Mouse (Mus musculus): ENCODE results near the gene Slc27a5.

The Slc27a5 gene

DNA sequence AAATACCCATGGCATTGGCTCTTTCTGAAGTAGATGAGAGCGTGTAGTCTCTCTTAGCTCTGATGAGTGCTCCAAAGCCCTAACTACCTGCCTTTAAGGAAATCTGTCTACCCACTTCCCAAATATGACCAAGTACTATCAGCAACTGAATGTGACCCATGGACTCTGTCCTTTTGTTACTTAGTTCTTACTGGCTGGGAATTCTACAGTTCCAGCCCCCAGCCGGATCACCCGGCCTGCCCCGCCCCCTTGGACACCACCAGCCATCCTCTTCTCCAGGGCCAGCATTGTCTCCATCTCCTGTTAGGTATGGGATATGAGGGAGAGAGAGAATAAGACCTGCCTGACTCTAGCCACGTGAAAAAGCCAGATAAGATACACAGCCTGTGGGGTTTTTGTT is at the start of gene Slc27a5:
TSS of gene Slc27a5 (minus strand) at position 140 of the 400 bp plus-strand sequence.
- DNase-seq (ENCODE audit: low read depth, low spot score), result no peak

DNA sequence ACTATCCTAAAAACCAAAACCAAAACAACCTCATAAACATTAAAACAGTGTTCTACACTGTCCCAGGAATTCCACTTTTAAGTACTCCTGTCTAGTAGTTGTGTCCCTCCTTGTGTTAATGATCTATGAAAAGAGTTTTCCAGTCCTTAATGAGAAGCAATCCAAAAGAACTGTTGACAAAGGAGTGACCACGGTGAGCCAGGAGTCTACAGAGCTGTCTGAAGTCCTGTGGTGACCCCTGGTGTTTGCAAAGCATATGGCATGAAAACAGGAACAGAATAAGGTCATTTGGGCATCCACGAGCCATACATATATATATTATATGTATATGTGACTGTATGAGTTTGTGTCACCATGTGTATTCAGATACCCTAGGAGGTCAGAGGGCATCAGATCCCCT is 48.1 kb upstream of the Slc27a5 start:
- no peak for DNase-seq (ENCODE audit: low read depth, low spot score)

DNA sequence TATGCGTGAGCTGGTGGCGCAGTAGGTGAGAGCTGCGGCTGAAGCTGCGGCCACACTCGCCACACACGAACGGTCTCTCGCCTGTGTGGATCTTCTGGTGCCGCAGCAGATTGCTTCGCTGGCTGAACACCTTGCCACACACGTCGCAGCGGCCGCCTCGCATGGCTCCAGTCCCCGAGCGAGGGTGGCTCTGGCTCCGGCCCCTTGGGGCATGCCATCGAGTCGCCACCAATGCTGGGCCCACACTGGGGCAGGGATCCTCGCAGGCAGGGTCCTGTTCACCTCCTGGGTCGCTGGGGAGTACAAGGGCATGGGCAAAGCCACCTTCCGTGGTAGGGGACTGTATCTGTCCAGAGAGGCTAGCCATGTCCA is 46.2 kb upstream of the Slc27a5 start:
- DNase-seq (ENCODE audit: low read depth, low spot score), result no peak

DNA sequence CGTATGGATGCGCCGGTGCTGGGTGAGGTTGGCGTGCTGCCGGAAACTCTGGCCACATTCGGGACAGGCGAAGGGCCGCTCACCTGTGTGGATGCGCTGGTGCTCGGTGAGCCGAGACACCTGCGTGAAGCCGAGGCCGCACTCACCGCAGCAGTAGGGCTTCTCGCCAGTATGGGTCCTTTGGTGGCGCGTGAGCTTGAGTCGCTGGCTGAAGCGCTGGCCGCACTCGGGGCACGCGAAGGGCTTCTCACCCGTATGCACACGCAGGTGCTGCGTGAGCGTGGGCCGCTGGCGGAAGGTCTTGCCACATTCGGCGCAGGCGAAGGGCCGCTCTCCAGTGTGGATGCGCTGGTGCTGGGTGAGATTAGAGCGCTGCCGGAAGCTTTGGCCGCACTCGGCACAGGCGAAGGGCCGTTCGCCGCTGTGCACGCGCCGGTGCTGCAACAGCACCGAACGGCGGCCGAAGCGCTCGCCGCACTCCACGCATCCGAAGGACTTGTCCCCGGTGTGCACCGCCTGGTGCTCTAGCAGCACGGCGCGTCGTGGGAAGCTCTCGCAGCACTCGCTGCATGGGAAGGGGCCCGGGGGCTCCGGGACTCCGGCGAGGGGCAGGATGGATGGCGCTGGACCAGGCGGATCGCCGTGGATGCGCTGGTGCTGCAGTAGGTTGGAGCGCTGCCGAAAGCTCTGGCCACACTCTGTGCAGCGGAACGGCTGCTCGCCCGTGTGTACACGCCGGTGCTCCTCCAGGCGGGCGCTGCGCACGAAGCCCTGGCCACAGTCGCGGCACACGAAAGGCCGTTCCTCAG is 45.7 kb upstream of the Slc27a5 start:
- no peak for DNase-seq (ENCODE audit: low read depth, low spot score)

DNA sequence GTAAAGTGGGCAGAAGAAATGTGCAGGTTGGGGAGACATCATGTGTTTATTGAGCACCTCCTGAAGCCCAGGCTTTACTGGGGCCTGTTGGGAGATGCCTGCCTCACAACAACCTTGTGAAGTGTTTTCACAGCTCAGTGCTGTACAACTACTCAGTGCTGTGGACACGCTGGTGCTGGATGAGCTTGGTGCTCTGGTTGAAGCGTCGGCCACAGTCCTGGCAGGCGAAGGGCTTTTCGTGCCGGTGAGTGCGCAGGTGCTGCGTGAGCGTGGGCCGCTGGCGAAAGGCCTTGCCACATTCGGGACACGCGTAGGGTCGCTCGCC is 45.1 kb upstream of the Slc27a5 start:
- DNase-seq (ENCODE audit: low read depth, low spot score), result no peak

DNA sequence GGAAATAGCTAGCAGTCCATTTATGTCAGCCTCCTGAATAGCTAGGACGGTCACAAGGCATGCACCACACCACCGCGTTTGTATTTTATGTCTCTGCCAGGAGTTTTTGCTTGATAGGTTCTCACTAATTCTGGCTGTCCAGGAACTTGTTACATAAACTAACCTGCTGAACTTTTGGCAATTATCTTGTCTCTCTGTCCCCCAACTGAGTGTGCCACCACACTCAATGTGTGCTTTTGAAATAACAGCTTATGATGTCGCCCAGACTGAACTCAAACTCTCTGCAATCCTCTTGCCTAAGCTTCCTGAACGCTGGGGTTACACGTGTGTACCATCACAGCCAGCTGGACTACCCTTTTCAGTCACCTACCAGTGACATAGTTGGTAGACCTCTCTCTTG is 44.5 kb upstream of the Slc27a5 start:
- DNase-seq (ENCODE audit: low read depth, low spot score), result no peak

DNA sequence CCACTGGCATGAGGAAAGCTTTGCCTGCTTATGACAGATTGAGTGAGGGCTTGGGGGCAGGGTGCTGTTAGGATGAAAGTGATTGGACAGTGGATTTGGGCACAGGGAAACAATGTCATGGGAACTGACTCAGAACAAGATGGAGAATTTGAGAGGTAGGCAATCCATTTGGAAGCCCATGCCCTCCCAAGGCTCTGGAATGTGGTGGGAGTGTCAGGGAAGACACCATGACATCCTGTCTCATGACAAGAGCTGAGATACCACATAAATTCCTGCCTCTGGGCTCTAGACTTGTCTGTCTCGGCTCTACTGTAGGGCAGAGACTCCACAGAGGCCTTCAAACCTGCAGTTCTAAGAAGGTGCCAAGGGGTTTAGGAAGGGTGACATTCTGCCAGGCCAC is 43.3 kb upstream of the Slc27a5 start:
- DNase-seq (ENCODE audit: low read depth, low spot score), result no peak

DNA sequence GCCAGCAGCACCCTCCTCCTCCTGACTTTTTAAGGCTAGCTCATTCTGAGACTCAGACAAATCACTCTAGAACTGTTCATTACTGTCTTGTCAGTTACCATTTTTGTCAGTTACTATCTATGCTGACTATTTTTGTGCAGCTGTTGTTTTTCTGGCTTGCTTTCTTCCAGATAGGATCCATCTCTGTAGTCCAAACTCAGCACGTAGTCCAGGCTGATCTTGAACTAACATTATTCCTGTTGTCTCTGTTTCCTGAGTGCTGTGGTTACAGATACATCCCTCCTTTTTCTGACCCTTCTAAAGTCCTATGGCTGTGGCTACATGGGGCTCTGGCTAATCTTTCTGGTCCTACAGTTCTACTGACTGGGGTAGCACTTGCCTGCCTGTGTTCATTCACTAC is 41.2 kb upstream of the Slc27a5 start:
- no peak for DNase-seq (ENCODE audit: low read depth, low spot score)

DNA sequence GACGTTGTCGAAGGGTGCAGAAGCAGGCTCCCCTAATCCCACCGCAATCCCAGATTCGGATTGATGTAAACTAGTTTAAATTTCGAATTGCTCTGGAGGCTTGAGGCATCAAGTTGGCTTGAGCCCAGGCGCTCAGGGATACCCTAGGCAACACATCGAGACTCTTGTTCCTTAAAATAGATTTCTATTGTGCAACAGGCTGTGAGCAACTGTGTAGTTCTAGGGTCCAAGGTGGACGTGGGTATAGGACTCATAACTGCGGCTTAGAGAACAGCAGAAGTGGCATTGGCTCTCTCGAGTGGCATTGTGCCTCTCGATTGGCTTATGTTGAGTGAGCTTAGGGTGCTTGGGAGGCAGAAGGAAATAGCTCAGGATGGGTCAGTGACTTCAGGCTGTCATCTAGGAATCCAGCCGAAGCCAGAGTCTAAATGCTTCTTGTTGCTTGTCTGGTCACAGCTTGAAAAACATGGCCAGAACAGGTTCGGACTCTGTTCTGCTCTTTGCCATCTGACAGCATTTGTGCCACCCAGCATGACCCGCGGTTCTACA is 40.7 kb upstream of the Slc27a5 start:
- DNase-seq (ENCODE audit: low read depth, low spot score), result no peak

DNA sequence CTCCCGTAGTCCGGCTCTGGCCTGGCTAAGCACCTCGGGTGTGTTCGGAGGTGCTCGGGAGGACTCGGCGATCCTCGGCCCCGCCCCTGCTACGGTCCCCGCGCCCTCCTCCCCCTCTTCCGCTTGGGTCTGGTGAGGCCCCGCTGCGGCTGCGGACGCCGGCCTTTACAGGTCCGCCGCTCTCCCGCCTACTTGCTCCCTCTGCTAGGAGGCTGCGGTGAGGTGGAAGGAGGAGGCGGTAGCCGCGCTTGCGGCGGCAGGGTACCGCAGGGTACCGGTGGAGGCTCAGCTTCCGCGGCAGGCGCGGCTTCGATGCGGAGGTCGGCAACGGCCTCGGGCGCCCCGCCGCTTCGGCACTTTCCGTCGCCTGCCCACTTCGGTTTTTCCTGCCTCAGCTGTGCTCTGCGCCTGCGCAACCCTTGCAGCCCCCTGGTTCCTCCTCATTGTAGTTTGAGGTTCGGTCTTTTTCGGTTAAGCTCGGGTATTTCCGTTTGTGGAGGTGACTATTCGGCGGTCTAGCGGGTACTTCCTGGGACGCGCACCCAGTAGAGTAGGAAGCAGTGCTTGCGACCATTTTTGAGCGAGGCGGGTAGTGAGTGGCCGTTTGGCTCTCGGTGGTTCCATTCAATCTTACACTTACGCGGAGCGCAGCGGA is 40.0 kb upstream of the Slc27a5 start, which contains the start of gene Ube2m:
TSS of gene Ube2m (minus strand) at position 375 of the 655 bp plus-strand sequence.
- peak; percentile 95 for DNase-seq (ENCODE audit: low read depth, low spot score)

DNA sequence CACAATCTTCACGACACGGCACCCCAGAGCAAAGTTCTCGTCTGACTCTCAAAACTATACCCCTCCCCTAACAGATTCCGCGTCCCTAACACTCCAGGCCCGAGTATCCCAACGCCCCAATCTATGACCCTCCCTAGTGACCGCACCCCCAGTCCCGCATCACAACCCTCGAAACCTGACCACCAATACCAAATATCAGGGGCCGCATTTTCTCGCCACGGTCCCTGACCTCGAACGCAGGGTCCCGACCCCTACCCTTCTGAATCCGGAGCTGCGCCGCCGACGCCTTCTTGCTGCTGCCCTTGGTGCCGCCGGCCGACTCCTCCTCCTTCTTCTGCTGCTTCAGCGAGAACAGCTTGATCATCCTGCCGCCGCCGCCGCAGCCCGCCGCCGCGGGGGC is 39.4 kb upstream of the Slc27a5 start:
- no peak for DNase-seq (ENCODE audit: low read depth, low spot score)

DNA sequence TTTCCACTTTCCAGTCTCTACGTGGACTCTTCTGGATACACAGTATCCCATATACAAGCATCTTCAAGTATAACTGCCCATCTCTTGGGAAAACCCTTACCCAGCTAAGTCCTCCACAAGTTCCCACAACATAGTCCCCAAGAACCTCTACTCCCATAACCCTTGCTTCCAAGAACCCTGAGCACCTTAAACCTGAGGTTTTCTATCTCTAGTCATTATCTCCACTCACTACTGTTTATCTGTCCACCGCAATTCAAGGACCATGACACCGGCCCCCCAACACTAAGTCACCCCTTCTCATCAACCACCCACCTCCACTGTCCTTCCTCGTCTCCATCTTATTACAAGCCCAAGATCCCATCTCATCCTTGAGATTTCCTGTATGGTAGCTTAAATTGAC is 38.8 kb upstream of the Slc27a5 start:
- DNase-seq (ENCODE audit: low read depth, low spot score), result no peak

DNA sequence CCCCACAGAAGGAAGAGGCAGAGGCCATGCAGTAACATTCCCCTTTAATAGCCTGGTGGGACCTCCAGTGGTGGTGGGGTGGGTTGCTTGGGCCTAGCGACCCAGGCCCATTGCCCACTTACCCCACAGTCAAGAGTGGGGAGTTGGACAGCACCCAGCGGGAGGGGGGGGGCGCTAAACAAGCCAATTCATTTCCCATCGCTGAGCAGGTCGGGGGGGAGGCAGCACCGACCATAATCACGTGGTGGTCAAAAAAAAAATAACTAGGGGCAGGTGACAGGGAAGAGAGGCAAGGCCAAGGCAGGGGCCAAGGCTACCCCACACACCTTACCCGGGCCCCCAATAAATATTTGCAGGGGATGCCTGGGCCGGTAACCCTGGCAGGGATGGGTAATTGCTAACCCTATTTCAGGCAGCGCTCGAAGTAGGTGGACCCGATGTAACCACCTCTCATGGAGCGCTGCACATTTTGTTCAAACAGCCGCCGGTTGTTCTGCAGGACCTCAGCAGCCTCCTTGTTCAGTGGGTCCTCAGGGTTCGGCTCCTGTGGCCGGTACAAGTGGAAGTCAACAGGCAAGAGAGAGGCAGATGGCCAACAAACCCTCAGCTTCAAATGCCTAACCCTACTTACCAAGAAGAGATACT is 37.3 kb upstream of the Slc27a5 start:
- DNase-seq (ENCODE audit: low read depth, low spot score), result no peak

DNA sequence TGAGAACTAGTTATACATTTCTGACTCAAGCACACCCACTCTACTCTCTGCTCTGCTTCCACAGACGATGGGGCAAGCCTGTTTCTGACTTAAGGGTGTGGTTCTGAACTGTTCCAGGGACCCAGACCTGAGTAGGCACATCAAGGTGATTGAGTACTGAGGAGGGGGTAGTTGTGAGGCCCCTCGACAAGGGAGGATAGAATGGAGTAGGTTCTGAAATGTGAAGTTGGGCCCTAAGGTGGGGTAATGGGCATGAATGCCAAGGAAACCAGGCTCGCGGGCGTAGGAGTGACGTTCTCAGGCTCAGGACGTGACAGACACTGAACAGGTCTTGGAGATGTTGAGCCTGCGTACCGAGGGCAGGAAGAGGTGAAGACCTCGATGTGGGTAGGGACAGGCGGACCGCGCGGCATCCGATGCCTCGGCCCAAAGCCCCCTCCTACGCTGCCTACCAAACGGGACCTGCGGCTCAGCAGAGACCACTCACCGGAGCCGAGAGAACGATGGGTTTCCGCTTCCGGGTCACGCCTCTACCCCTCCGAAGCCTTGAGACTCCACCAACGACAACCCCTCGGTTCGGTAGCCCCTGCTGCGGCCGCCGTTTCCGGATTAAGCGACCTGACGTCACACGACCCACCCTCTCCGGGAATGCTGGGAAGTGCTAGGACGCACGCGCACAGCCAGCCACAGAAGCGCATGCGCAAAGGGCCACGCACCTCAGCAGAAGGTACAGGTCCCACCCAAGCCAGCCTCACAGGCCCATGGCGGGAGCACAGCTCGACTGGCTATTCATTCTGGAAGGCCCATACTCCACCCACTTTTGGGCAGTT is 36.4 kb upstream of the Slc27a5 start, which contains the start of gene Chmp2a:
TSS of gene Chmp2a (minus strand) at position 660 of the 830 bp plus-strand sequence.
- peak; percentile 96 for DNase-seq (ENCODE audit: low read depth, low spot score)

DNA sequence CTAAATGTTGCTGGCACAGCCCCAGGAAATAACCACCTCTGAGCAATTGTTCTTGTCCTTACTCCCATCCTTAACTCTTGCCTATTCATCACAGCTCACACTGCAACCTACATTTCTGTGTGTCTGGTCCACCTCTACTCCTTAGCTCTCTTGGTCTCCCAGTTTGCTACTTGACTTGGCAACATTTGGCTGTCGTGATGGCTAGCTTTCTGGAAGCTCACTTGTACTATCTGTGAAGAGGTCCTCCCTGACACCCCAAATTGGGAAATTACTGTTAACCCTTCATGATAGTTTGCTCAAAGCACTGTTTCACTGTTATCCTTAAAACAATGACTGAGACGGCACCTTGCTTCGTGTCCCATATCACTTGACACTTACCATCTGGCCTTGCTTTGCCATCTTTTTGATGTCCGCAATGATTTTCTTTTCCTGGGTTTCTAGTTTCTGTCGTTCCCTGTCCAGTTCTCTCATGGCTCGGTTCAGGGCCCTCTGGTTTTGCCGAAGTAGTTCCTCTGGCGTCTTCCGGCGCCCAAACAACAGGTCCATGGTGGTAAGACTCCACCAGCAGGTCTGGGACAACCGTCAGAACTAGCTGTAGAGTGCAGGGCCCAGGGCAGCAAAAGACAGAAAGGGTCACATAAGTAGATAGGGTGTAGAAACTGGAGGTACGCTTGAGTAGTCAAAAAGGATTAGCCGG is 35.6 kb upstream of the Slc27a5 start:
- DNase-seq (ENCODE audit: low read depth, low spot score), result no peak

DNA sequence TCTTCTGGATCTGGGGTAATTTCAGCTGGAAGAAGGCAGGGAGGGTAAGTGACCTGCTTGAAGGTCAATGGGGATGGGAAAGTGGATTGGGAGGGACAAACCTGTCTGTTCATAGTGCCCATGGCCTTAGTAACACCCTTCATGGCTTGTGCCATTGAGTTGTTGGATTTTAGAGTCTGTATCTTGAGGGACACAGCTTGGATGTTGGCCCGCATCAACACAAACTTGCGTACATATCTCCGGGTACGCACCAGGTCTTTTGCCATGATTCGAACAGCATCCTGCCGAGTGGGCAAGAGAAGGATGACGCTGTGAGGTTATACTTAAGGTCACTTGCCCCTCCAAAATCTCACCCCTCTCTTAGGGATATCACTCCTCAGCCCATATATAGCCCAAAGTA is 34.5 kb upstream of the Slc27a5 start:
- no peak for DNase-seq (ENCODE audit: low read depth, low spot score)

DNA sequence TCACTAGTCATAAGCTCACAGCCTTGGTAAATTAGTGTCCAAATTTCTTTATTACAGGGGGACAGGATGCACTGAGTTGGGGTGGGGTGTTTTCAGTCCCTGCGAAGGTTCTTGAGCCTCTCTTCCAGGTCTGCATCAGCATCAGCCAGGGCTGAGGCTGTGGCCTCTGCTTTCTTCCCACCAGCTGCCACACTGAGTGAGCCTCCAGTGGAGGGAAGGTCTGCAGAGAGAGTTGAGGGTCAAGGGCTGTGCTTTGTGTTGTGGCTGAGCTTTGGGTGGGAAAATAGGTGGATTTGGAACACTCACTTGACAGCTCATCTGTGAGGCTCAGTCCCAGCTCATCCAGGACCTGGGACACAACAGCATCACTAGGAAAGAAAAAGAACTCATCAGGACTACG is 34.0 kb upstream of the Slc27a5 start:
- no peak for DNase-seq (ENCODE audit: low read depth, low spot score)

DNA sequence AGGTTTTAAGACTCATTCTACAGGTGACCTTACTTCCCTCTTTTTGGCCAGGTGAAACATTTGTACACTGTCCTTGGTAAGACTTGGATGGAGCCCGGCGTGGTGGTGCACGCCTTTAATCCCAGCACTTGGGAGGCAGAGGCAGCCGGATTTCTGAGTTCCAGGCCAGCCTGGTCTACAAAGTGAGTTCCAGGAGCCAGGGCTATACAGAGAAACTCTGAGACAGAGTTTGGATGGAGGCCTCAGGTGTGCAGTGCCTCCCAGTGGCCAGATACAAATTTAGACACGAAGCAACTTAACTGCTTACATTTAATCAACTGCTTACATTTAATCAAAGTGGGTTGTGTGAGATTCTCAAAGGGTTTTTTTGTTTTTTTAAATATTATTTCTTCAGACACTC is 33.1 kb upstream of the Slc27a5 start:
- DNase-seq (ENCODE audit: low read depth, low spot score), result no peak

DNA sequence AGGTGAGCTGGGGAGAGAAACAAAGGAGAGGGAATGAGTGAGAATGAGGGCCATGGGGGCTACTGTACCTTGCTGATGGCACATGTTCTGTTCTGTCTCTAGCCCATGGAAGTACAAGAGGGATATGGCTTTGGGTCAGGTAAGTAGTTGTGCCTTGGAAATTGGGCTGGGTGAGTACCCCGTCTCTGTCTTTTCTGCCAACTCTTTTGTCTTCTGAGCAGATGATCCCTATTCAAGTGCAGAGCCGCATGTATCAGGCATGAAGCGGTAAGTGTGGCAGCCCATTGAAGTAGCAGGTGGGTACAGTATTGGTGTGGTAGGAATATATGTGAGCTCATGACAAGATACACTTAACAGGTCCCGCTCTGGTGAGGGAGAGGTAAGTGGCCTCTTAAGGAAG is 31.0 kb upstream of the Slc27a5 start:
- no peak for DNase-seq (ENCODE audit: low read depth, low spot score)

DNA sequence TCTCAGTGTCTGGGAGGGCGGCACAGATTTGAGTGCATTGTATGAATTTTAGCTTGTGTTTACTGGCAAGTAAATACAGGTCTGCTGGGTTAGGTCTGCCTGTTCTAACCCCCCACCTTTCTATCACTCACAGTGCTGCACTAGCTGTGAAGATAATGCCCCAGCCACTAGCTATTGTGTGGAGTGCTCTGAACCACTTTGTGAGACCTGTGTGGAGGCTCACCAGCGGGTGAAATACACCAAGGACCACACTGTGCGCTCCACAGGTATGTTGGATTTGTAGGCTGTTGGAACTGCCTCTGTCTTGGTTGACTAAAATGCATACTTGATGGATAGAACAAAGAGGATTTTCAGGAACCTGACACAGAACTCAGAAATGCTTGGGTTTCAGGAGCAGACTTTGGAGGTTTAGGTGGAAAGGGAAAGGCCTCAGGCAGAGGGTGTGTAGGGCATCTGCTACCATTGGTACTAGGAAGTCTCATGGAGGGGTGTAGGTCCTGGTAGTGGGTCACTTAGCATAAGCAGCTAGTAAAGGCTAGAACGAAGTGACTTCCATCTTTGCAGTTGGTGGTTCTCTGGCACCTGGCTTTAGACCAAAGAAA is 27.6 kb upstream of the Slc27a5 start:
- DNase-seq (ENCODE audit: low read depth, low spot score), result no peak

DNA sequence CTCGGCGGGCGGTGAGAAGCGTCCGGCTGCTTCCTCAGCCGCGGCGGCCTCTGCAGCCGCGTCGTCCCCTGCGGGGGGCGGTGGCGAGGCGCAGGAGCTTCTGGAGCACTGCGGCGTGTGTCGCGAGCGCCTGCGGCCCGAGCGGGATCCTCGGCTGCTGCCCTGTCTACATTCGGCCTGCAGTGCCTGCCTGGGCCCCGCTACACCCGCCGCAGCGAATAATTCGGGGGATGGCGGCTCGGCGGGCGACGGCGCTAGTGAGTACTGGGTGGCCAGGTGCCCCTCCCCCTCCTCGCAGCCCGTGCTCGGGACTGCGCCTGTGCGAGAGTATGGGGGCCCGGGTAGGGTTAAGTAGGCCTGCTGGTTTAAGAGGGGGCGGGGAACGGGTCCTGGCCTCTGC is 26.8 kb upstream of the Slc27a5 start:
- peak; percentile 30 for DNase-seq (ENCODE audit: low read depth, low spot score)
